Mouse (Mus musculus): ENCODE results near the gene Baz1b.

Baz1b gene

GRCm38 (mm10) chr5:135186621-135187348 lies at the start of gene Baz1b:
TSS of gene Baz1b (plus strand) at chr5:135187264.
- peak; percentile 99 for DNase-seq

DNA sequence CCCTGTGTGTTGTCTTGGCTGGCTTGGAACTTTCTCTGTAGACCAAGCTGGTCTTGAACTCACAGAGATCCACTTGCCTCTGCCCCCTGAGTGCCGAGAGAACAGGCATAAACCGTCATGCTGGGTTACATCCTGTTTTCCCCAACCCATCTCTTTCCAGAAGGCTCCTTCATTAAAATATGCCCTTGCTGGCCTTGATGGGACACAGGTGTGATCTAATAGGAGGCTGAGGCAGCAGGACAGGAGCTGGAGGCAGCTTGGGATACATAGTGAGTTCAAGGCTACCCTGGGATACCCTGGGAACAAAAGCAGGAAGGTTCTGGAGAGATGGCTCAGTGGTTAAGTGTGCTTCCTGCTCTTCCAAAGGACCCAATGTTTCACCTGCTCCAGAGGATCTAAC lies 47.2 kb upstream of the Baz1b start:
- DNase-seq = no peak

GRCm38 (mm10) chr5:135144469-135144868 lies 42.6 kb upstream of the Baz1b start:
- DNase-seq = no peak

DNA sequence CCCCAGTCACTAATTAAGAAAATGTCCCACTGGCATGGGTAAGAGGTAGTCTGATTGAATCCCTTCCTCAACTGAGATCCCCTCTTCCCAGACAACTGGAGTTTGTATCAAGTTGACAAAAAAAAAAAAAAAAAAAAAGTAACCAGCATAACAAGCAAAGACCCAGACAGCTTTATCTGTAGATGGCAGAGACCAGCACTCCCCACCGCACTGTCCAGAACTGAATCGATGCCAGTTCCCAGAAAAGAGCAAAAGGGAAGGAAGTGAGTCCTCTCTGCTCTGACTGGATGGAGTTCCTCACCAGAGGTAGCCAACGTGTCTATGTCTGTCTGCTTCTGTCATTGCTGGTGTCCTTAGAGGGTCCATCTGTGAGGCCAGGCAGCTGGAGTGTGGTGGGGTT lies 41.5 kb upstream of the Baz1b start:
- DNase-seq = no peak

- DNase-seq = no peak
Observed at GRCm38 (mm10) chr5:135145955-135146354, 41.1 kb upstream of the Baz1b start.

DNA sequence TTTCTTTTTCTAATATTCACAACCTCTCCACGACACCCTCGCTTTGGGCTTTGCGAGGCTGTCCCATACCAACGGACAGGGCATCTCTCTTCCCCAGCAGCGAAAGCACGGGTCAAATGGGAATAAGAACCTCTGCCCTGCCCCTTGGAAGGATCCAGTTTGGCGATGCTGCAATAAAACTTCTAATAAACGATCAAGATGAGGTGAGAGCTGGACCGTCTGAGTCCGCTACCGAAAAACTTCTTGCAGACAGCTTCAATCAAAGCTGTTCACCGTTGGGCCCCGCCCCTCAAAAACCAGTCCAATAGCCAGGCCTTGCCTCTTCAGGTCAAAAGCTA lies 38.4 kb upstream of the Baz1b start:
- DNase-seq = no peak

DNA sequence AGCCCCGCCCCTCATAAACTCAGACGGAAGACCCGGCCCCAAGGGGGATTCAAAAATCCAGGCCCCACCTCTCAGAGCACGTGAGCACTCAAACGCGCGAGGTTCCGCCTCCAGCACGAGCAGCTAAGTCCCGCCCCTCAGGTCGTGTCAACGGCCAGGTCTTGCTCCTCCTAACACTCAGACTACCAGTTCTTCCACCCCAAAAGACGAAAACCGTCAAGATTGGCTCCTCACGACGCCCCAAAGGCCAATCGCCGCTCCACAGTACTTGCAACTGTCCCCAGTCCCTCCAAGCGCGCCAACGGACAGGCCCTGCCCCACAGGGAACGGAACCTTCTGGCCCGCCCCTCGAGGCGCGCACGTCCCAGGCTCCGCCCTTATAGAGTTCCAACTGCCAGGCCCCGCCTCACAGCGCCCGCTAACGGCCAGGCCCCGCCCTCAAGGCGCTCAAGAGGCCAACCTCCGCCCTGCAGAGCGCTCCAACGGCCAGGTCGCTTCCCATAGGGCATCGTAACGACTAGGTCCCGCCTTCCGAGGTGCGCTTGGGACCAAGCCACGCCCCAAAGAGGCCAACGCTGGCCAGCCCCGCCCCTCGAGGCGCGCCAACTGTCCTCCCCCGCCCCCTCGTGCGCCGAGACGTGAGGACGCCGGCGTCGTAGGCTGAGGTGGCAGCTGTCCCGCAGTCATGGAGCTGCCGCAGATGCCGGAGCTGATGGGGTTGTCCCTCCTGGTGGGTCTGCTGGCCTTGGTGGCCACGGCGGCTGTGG lies 37.8 kb upstream of the Baz1b start, which contains the start of gene Tbl2:
Gene Tbl2, plus strand, starts transcription at position 605 of the 767 bp plus-strand sequence.
- DNase-seq = peak; percentile 99

DNA sequence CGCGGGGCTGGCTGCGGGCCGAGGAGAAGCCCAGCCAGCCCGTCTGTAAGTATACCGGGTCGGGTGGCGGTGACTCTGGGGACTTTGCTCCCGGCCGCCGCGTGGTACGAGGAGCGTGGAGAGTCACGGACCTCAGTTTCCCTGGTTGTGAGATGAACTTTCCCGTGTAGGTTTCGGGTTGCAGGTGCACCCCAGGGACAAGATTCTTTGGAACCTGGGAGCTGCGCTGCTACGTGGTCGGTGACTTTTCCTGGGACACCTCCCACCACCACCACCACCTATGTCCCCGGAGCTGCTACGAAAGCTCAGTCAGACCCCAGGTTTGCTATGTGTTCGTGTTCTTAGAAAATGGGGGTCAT lies 37.3 kb upstream of the Baz1b start:
- no peak for DNase-seq

GRCm38 (mm10) chr5:135156496-135156895 lies 30.6 kb upstream of the Baz1b start:
- no peak for DNase-seq

GRCm38 (mm10) chr5:135161221-135161620 lies 25.8 kb upstream of the Baz1b start:
- DNase-seq = peak in 1 of 2 experiments; percentile 20

DNA sequence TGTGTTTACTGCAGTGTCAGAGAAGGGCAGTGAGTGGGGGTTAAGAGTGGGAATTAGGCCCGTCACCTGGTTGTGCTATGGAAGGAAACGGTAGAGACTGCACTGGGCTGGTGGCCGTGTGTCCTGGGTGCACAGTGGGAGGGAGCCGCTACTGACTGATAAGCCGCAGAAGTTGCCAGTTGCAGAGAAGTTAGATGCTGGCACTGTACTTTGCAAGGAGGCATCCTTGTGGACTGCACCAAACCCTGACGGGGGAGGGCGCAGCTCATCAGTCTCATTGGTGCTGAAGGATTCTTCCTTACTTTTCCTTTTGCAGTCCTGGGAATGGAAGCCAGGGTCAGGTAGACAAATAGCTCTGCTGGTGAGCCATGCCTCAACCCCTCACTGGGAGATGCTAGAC lies 25.4 kb upstream of the Baz1b start:
- no peak for DNase-seq

DNA sequence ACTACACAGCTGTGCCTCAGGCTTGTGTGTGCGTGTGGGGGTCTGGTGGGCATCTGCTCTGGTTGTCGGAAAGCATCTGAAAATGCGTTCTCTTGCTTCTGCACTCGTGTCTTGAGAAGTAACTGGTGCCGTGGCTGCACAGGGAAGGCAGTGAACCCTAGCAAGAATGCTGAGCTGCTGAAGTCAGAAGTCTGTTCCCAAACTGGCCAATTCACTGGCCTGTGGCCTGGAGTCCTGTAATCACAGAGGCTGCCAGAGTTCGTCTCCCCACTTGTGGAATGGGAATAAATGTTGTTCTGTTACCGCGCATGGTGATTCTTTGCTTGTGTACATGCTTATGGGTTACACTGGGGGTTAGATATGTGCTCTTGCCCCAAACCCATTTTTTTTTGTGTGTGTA lies 24.7 kb upstream of the Baz1b start:
- peak; percentile 71 to 76 for DNase-seq

DNA sequence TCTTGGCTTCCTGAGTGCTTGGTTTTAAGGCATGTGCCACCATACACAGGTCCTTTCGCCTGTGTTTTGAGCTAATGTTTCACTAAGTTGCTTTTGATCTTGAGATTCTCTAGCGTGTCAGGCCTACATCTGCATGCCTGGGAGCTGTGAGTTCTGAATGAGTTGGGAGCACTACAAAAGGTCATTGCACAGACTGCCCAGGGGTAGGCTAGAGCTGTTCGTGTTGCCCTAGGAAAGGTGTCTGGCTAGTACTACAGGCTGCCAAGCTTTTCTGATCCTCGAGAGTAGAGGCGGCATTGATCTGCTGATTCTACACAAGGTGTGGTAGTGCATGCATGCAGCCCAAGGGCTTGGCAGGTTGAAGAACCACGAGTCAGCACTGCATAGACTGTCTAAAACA lies 24.2 kb upstream of the Baz1b start:
- DNase-seq = peak; percentile 34 to 59

DNA sequence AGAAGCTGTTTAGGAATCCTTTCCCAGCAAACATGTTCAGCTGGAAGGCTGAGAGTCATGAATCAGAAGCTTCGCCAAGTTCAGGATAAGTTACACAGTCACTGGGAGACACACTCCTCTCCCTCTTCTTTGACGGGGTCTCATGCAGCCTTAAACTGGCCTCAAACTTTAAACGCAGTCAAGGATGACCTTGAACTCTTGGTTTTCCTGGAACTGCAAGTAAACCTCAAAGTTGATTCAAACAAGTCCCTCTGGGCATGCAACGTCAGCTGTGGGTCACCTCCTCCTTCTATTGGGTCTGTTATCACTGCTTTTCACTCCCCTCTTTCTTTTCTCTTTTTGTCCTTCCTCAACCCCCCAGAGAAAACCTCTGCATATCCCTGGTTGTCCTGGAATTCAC lies 20.2 kb upstream of the Baz1b start:
- no peak for DNase-seq

GRCm38 (mm10) chr5:135167469-135167868 lies 19.6 kb upstream of the Baz1b start:
- DNase-seq = no peak

DNA sequence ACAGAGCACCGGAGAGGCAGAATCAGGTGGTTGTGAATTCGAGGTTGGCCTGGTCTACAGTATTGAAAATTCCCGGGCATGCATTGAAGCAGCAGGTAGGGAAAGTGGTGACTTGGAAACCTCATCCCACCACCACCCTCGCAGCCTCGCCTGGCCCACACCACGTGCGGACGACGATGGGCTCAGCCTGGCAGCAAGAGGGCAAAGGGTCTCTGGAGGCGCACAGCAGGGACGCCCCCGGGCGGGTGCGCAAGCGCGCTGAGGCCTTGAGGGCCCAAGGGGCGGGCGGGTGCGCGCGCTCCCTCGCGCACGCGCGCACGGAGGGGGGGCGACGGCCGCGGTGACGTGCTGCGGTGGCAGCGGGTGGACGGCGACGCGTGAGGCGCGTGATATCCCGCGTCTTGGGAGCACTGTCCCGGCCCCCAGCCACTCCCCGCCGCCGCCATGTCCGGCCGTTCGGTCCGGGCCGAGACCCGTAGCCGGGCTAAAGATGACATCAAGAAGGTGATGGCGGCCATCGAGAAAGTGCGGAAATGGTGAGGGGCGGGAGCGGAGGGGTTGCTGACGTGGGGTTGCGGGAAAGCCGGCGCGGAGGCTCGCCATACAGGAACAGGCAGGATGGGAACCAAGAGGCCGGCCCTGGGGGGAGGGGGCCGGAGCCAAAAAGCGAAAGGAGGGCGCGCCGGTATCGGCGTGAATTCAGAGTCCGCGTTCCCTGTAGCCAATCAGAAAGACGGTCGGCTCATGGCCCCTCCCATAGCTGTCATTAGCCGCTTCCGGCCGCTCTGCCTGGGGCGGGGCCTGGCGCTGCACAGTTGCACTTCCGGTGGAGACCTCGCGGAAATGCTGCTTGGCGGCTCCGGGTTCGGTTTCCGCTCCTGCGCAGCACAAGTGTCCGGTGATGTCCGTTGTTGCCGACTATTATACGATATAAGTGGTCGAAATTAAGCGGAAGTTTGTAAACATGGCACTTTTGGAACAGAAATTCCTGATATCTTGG lies 18.7 kb upstream of the Baz1b start, which contains the start of gene Bcl7b:
Gene Bcl7b, plus strand, starts transcription at position 221 of the 1,000 bp plus-strand sequence.
- peak; percentile 97 to 98 for DNase-seq

- no peak for DNase-seq
Observed at GRCm38 (mm10) chr5:135169479-135169878, 17.6 kb upstream of the Baz1b start.

- DNase-seq = no peak
Observed at GRCm38 (mm10) chr5:135171688-135172220, 15.3 kb upstream of the Baz1b start.

DNA sequence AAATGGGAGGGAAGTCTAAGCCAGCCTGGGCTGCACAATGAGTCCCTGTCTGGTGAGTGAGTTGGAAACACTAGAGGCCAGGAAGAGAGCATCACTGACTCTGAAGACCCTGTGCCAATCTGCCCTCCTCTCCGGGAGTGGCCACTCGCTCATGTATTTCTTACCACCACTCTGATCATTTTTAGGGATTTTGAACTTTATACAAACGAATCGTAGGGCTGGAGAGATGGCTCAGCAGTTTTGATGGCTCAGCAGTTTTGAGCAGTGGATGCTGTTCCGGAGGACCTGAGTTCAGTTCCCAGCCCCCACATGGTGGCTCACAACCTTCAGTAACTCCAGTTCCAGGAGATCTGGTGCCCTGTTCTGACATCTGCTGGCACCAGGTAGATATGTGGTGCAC lies 14.1 kb upstream of the Baz1b start:
- DNase-seq = no peak

DNA sequence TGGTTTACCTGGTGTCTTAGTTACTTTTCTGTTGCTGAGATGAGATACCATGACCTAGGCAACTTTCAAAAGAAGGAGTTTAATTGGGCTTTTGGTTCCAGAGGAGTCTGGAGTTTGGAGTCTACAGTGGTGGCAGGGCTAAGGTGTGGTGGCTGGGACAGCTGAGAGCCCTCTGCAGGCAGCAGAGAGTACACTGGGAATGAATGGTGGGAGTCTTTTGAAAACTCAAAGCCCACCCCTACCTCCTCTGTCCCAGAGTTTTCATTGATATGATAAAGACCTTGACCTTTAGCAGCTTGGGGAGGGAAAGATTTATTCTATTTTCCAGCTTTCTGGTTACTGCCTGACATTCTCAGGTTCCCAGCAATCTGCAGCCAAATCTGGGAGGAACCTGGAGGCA lies 12.0 kb upstream of the Baz1b start:
- no peak for DNase-seq

DNA sequence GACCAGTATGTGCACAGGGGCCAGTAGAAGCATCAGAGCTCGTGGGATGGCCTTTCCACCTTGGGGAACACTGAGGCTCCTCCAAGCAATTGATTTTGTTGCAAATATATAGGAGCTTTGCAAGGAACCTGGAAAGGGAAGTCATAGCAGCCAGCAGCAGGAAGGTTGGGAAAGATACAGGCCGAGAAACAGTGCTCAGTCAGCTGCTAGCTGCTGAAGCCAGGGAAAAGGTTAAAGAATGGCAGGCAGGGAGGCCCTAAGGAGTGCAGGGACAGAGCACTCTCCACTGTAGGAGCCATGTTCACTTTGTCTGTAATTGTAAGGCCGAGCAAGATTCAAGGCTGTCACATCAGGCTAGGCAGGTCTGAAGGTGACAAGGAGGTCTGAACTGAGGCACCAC lies 8.5 kb upstream of the Baz1b start:
- no peak for DNase-seq

DNA sequence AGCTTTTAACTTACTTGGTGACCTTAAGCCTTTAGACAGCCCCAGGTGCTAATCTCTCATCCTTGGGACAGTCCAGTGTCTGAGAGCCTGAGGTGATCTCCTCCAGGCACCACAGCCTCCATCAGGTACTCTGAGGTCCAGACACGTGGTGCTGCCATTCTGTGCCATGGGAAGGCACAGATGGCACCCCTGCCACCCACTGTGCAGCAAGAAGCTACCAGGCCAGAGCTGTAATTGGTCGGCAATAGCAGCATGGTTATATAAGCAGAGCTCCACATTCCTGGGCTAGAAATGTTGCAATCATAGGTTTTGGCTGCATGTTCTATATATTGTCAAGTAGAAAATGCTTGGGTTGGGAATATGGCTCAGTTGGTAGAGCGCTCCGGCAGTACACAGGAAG lies 8.1 kb upstream of the Baz1b start:
- DNase-seq = no peak

GRCm38 (mm10) chr5:135179616-135180015 lies 7.4 kb upstream of the Baz1b start:
- no peak for DNase-seq

All from kidney, postnatal 36 days (tissue).